Mouse (Mus musculus) induced T-regulatory cell, adult 2 months (primary cell): ENCODE measurements around the gene Spns2.
"Not testable (repeated sequence)": the region's sequence is repeated elsewhere in the genome, so short reads cannot be mapped to it uniquely, and the experiment has no call there.

Source experiments
- DNase-seq: peaks from one replicate; pipeline ENCODE4 v3.0.0-alpha.2; 2012; ENCODE audit warnings: low read depth

Gene Spns2

GRCm38 (mm10) chr11:72436271-72436670 lies 53.4 kb downstream of the Spns2 start:
- no peak for DNase-seq

- DNase-seq, result no peak
Measured at GRCm38 (mm10) chr11:72435694-72436045, 54.0 kb downstream of the Spns2 start.

GRCm38 (mm10) chr11:72434963-72435693 lies 54.6 kb downstream of the Spns2 start, which contains the start of gene Ggt6:
Ggt6 (plus strand) TSS chr11:72435526.
- DNase-seq, result no peak

- DNase-seq, result not testable (repeated sequence)
Measured at GRCm38 (mm10) chr11:72430311-72431068, 59.2 kb downstream of the Spns2 start.

- DNase-seq, result peak; percentile 90
Measured at GRCm38 (mm10) chr11:72429288-72429690, 60.4 kb downstream of the Spns2 start.

GRCm38 (mm10) chr11:72428694-72429093 lies 61.0 kb downstream of the Spns2 start:
- DNase-seq, result peak; percentile 90

GRCm38 (mm10) chr11:72426884-72427283 lies 62.8 kb downstream of the Spns2 start:
- peak; percentile 30 for DNase-seq

- DNase-seq, result no peak
Measured at GRCm38 (mm10) chr11:72425201-72425600, 64.5 kb downstream of the Spns2 start.

- DNase-seq, result no peak
Measured at GRCm38 (mm10) chr11:72423686-72424085, 66.0 kb downstream of the Spns2 start.

- DNase-seq, result no peak
Measured at GRCm38 (mm10) chr11:72421518-72422278, 68.0 kb downstream of the Spns2 start.

GRCm38 (mm10) chr11:72420460-72421122 lies 69.1 kb downstream of the Spns2 start:
- no peak for DNase-seq

- DNase-seq, result no peak
Measured at GRCm38 (mm10) chr11:72419006-72419405, 70.7 kb downstream of the Spns2 start.

GRCm38 (mm10) chr11:72418227-72418626 lies 71.5 kb downstream of the Spns2 start:
- DNase-seq, result no peak

GRCm38 (mm10) chr11:72417376-72417775 lies 72.3 kb downstream of the Spns2 start:
- no peak for DNase-seq

- DNase-seq, result no peak
Measured at GRCm38 (mm10) chr11:72416666-72417065, 73.0 kb downstream of the Spns2 start.

- no peak for DNase-seq
Measured at GRCm38 (mm10) chr11:72415155-72415554, 74.5 kb downstream of the Spns2 start.

GRCm38 (mm10) chr11:72413601-72414190 lies 76.0 kb downstream of the Spns2 start:
- no peak for DNase-seq

GRCm38 (mm10) chr11:72413016-72413415 lies 76.7 kb downstream of the Spns2 start:
- no peak for DNase-seq

- no peak for DNase-seq
Measured at GRCm38 (mm10) chr11:72411945-72412344, 77.8 kb downstream of the Spns2 start.

- DNase-seq, result peak; percentile 30
Measured at GRCm38 (mm10) chr11:72411093-72411921, 78.4 kb downstream of the Spns2 start, which contains the start of gene Smtnl2. Smtnl2 (minus strand) TSS chr11:72411713.
